Mouse (Mus musculus) ES-Bruce4 (cell line): ENCODE data around the gene Sel1l2.

Source experiments
- CTCF ChIP-seq: IDR thresholded peaks from one replicate; pipeline ENCODE4 v1.8.1; 2011; ENCODE audit warnings: low read depth, low read length
- POLR2A ChIP-seq: IDR thresholded peaks from one replicate; pipeline ENCODE4 v1.8.1; 2011; ENCODE audit warnings: low read length; ENCODE audit not compliant: insufficient read depth

DNA sequence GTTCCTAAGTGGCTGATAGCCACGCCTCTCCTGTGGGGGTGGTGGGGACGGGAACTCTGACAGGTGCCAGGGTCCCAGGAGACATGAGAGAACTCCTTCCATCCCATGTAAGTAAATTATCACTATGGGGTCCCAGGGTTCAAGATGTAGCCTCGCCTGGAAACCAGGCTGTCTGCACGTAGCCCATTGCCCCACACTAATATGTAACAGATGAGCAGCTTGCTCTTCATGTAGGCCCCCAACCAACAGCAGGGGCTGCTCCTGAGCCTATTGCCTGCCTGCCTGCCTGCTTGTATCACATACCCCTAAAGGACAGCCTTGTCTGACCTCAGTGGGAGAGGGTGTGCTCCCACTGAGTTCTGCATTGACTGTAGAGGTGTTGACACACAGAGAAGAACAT is 92.4 kb downstream of the Sel1l2 start:
- TF ChIP-seq CTCF (no peak), POLR2A (no peak)
